Mouse (Mus musculus) CD4-positive, CD25-positive, alpha-beta regulatory T cell, adult 9 weeks (primary cell): ENCODE results near the gene Ugt1a7c. TPM values are rescaled to one million over a fixed set of nuclear protein-coding genes. Genes with fewer than 3 reads are reported as not detected.

Experiments
- polyA plus RNA-seq: library from polyadenylated mRNA; unstranded; fragments of 100-300 nt; shearing (Covaris generic); gene quantifications from one replicate; pipeline ENCODE4 v1.2.1, GENCODE M21; 2017

Ugt1a7c gene
- 1.2 TPM for polyA plus RNA-seq

GRCm38 (mm10) chr1:88094941-88095492, at the start of gene Ugt1a7c:
Gene Ugt1a7c, plus strand, starts transcription at chr1:88095062.

GRCm38 (mm10) chr1:88055088-88055487, 39.8 kb upstream of the Ugt1a7c start, which contains the start of gene Ugt1a10:
Gene Ugt1a10, plus strand, starts transcription at chr1:88055388.

GRCm38 (mm10) chr1:88070495-88070894, 24.4 kb upstream of the Ugt1a7c start, which contains the start of gene Ugt1a9:
Gene Ugt1a9, plus strand, starts transcription at chr1:88070800.

GRCm38 (mm10) chr1:88087513-88087912, 7.3 kb upstream of the Ugt1a7c start, which contains the start of gene Ugt1a8:
Gene Ugt1a8, plus strand, starts transcription at chr1:88087813.

GRCm38 (mm10) chr1:88103019-88103418, 8.2 kb downstream of the Ugt1a7c start, which contains the start of gene Ugt1a6b:
Gene Ugt1a6b, plus strand, starts transcription at chr1:88103252.

GRCm38 (mm10) chr1:88134457-88135011, 39.7 kb downstream of the Ugt1a7c start, which contains the start of gene Ugt1a6a:
Gene Ugt1a6a, plus strand, starts transcription at chr1:88134809.

GRCm38 (mm10) chr1:88165711-88166110, 70.8 kb downstream of the Ugt1a7c start, which contains the start of gene Ugt1a5:
Gene Ugt1a5, plus strand, starts transcription at chr1:88166012.

GRCm38 (mm10) chr1:88200456-88200855, 105.6 kb downstream of the Ugt1a7c start, which contains the start of gene Ugt1a2:
Gene Ugt1a2, plus strand, starts transcription at chr1:88200601.

GRCm38 (mm10) chr1:88205294-88205922, 110.5 kb downstream of the Ugt1a7c start, which contains the start of gene Dnajb3:
Gene Dnajb3, minus strand, starts transcription at chr1:88205782.

GRCm38 (mm10) chr1:88211812-88212211, 117.0 kb downstream of the Ugt1a7c start, which contains the start of gene Ugt1a1:
Gene Ugt1a1, plus strand, starts transcription at chr1:88211959.

GRCm38 (mm10) chr1:88226670-88227379, 132.0 kb downstream of the Ugt1a7c start, which contains the start of gene Mroh2a:
Gene Mroh2a, plus strand, starts transcription at chr1:88226986.

Other genes with a start within 250 kb of the Ugt1a7c start
- gene Dgkd, start 241.8 kb upstream of the Ugt1a7c start, polyA plus RNA-seq: 58.9 TPM
- gene Usp40, start 86.5 kb upstream of the Ugt1a7c start, polyA plus RNA-seq: 25.0 TPM
- not detected for gene Ugt1a10, start 39.7 kb upstream of the Ugt1a7c start, polyA plus RNA-seq
- not detected for gene Ugt1a9, start 24.3 kb upstream of the Ugt1a7c start, polyA plus RNA-seq
- gene Ugt1a8, start 7.2 kb upstream of the Ugt1a7c start, polyA plus RNA-seq: not detected
- gene Ugt1a6b, start 8.2 kb downstream of the Ugt1a7c start, polyA plus RNA-seq: not detected
- 0.21 TPM for gene Ugt1a6a, start 39.7 kb downstream of the Ugt1a7c start, polyA plus RNA-seq
- gene Ugt1a5, start 71.0 kb downstream of the Ugt1a7c start, polyA plus RNA-seq: not detected
- not detected for gene Ugt1a2, start 105.5 kb downstream of the Ugt1a7c start, polyA plus RNA-seq
- 0.61 TPM for gene Dnajb3, start 110.7 kb downstream of the Ugt1a7c start, polyA plus RNA-seq
- not detected for gene Ugt1a1, start 116.9 kb downstream of the Ugt1a7c start, polyA plus RNA-seq
- 1.6 TPM for gene Mroh2a, start 131.9 kb downstream of the Ugt1a7c start, polyA plus RNA-seq
- 111 TPM for gene Hjurp, start 182.6 kb downstream of the Ugt1a7c start, polyA plus RNA-seq
- not detected for gene Trpm8, start 182.6 kb downstream of the Ugt1a7c start, polyA plus RNA-seq